Mouse (Mus musculus) gastrocnemius, postnatal 14 days (tissue): ENCODE results near the gene Fpr-rs3. TPM values are rescaled to one million over a fixed set of nuclear protein-coding genes. Genes with fewer than 3 reads are reported as not detected.

Experiments used
- DNase-seq: peaks from one replicate; pipeline ENCODE4 v3.0.0; 2021; ENCODE audit warnings: mixed read lengths
- intact Hi-C: fragments of 180-260 bp; cut with DNase I; formaldehyde crosslinking; loops from one replicate; pipeline ENCODE4 v1.15.1; 2025; ENCODE audit warnings: low total_unique reads
- long read RNA-seq, 2 experiments: library from polyadenylated mRNA; stranded (forward); transcript quantifications; one replicate each; pipeline ENCODE4 v2.0.0; 2021
- total RNA-seq, 2 experiments: library from RNA; stranded (reverse); gene quantifications; 2 replicates each; pipeline ENCODE4 v1.2.3; 2021

The Fpr-rs3 gene
- not detected for total RNA-seq
- long read RNA-seq, experiment 1: 0 reads
- long read RNA-seq, experiment 2: 0 reads

GRCm38 (mm10) chr17:20624777-20625176, at the start of gene Fpr-rs3:
Gene Fpr-rs3, minus strand, starts transcription at chr17:20624877.
- intact Hi-C loops: no loop called here
- DNase-seq: no peak

- no peak for DNase-seq
- intact Hi-C loops: no loop called here
These were observed 28.4 kb downstream of the Fpr-rs3 start, which contains the start of gene Vmn2r110 for GRCm38 (mm10) chr17:20596323-20596722. Gene Vmn2r110, minus strand, starts transcription at chr17:20596423.

Other genes starting within 250 kb of the Fpr-rs3 start
- not detected for gene Vmn1r224, start 210.7 kb downstream of the Fpr-rs3 start, total RNA-seq
- not detected for gene Vmn2r108, start 143.5 kb downstream of the Fpr-rs3 start, total RNA-seq
- not detected for gene Vmn1r225, start 126.7 kb downstream of the Fpr-rs3 start, total RNA-seq
- gene Vmn2r109, start 60.1 kb downstream of the Fpr-rs3 start, total RNA-seq: not detected
- gene Vmn2r110, start 28.5 kb downstream of the Fpr-rs3 start, total RNA-seq: not detected
- gene Vmn1r226, start 58.0 kb upstream of the Fpr-rs3 start, total RNA-seq: not detected
- not detected for gene Vmn1r227, start 105.0 kb upstream of the Fpr-rs3 start, total RNA-seq
- gene Vmn1r228, start 161.3 kb upstream of the Fpr-rs3 start, total RNA-seq: not detected
- not detected for gene Vmn1r229, start 186.7 kb upstream of the Fpr-rs3 start, total RNA-seq
- gene Vmn1r230, start 215.6 kb upstream of the Fpr-rs3 start, total RNA-seq: not detected